Mouse (Mus musculus): Measurements from ENCODE around the gene Gpr68.

Gene Gpr68

GRCm38 (mm10) chr12:100873612-100874011, 34.4 kb downstream of the Gpr68 start:
- ATAC-seq (ENCODE audit: insufficient number of reproducible peaks, low FRiP score, low TSS enrichment) = no peak

- no peak for ATAC-seq (ENCODE audit: insufficient number of reproducible peaks, low FRiP score, low TSS enrichment)
Measured at GRCm38 (mm10) chr12:100871841-100872240, 36.2 kb downstream of the Gpr68 start.

- no peak for ATAC-seq (ENCODE audit: insufficient number of reproducible peaks, low FRiP score, low TSS enrichment)
Measured at GRCm38 (mm10) chr12:100871234-100871633, 36.8 kb downstream of the Gpr68 start.

- ATAC-seq (ENCODE audit: insufficient number of reproducible peaks, low FRiP score, low TSS enrichment) = no peak
Measured at GRCm38 (mm10) chr12:100868049-100868622, 39.9 kb downstream of the Gpr68 start.

GRCm38 (mm10) chr12:100867097-100867496, 40.9 kb downstream of the Gpr68 start:
- ATAC-seq (ENCODE audit: insufficient number of reproducible peaks, low FRiP score, low TSS enrichment) = peak; percentile 94

GRCm38 (mm10) chr12:100865509-100866078, 42.4 kb downstream of the Gpr68 start:
- ATAC-seq (ENCODE audit: insufficient number of reproducible peaks, low FRiP score, low TSS enrichment) = no peak

- ATAC-seq (ENCODE audit: insufficient number of reproducible peaks, low FRiP score, low TSS enrichment) = no peak
Measured at GRCm38 (mm10) chr12:100865072-100865471, 42.9 kb downstream of the Gpr68 start.

GRCm38 (mm10) chr12:100862856-100863446, 45.0 kb downstream of the Gpr68 start:
- no peak for ATAC-seq (ENCODE audit: insufficient number of reproducible peaks, low FRiP score, low TSS enrichment)

GRCm38 (mm10) chr12:100862272-100862671, 45.7 kb downstream of the Gpr68 start:
- ATAC-seq (ENCODE audit: insufficient number of reproducible peaks, low FRiP score, low TSS enrichment) = no peak

GRCm38 (mm10) chr12:100857791-100858190, 50.2 kb downstream of the Gpr68 start:
- ATAC-seq (ENCODE audit: insufficient number of reproducible peaks, low FRiP score, low TSS enrichment) = peak; percentile 89

GRCm38 (mm10) chr12:100856337-100856736, 51.7 kb downstream of the Gpr68 start:
- no peak for ATAC-seq (ENCODE audit: insufficient number of reproducible peaks, low FRiP score, low TSS enrichment)

GRCm38 (mm10) chr12:100852370-100852769, 55.6 kb downstream of the Gpr68 start:
- no peak for ATAC-seq (ENCODE audit: insufficient number of reproducible peaks, low FRiP score, low TSS enrichment)

- ATAC-seq (ENCODE audit: insufficient number of reproducible peaks, low FRiP score, low TSS enrichment) = peak; percentile 86
Measured at GRCm38 (mm10) chr12:100849421-100850138, 58.4 kb downstream of the Gpr68 start.

- ATAC-seq (ENCODE audit: insufficient number of reproducible peaks, low FRiP score, low TSS enrichment) = no peak
Measured at GRCm38 (mm10) chr12:100847437-100848080, 60.4 kb downstream of the Gpr68 start.

- ATAC-seq (ENCODE audit: insufficient number of reproducible peaks, low FRiP score, low TSS enrichment) = no peak
Measured at GRCm38 (mm10) chr12:100846566-100846965, 61.4 kb downstream of the Gpr68 start.

GRCm38 (mm10) chr12:100845829-100846228, 62.2 kb downstream of the Gpr68 start:
- ATAC-seq (ENCODE audit: insufficient number of reproducible peaks, low FRiP score, low TSS enrichment) = no peak

GRCm38 (mm10) chr12:100844546-100844945, 63.5 kb downstream of the Gpr68 start:
- ATAC-seq (ENCODE audit: insufficient number of reproducible peaks, low FRiP score, low TSS enrichment) = no peak

GRCm38 (mm10) chr12:100843171-100843570, 64.8 kb downstream of the Gpr68 start:
- no peak for ATAC-seq (ENCODE audit: insufficient number of reproducible peaks, low FRiP score, low TSS enrichment)

GRCm38 (mm10) chr12:100841211-100841792, 66.7 kb downstream of the Gpr68 start:
- peak; percentile 59 for ATAC-seq (ENCODE audit: insufficient number of reproducible peaks, low FRiP score, low TSS enrichment)

- no peak for ATAC-seq (ENCODE audit: insufficient number of reproducible peaks, low FRiP score, low TSS enrichment)
Measured at GRCm38 (mm10) chr12:100839926-100840325, 68.1 kb downstream of the Gpr68 start.

Measured in cerebellum, adult (tissue).